Mouse (Mus musculus): ENCODE data around the gene Zkscan3. TPM values are rescaled to one million over a fixed set of nuclear protein-coding genes. Genes with fewer than 3 reads are reported as not detected.
A peak's percentile ranks its signal among the peaks of the same experiment; 100 is the strongest.

Gene Zkscan3
- polyA plus RNA-seq, 1 experiment from 2014 or later: 73.7 TPM

GRCm38 (mm10) chr13:21366635-21367034, 35.9 kb downstream of the Zkscan3 start:
- H3K4me2 ChIP-seq (ENCODE audit: low read depth, low read length): no peak overlapping the region
- no peak for ATAC-seq (ENCODE audit: insufficient read depth, low FRiP score)
- H3K36me3 ChIP-seq (ENCODE audit: control insufficient read depth, insufficient read depth, low read length): 0 out of 2 replicates have a peak, but pooled peaks cover 7% of the 10 kb centered on the region
- peaks cover 11% of the 10 kb centered on the region for H3K4me1 ChIP-seq (ENCODE audit: control insufficient read depth, insufficient read depth, low read length)
- no peaks in the 10 kb centered on the region for H3K27me3 ChIP-seq (ENCODE audit: control insufficient read depth, insufficient read depth, low read length)
- 72% methylated on average over 6 of the region's 6 CpGs for WGBS
- H3K9me3 ChIP-seq (replicated peaks; ENCODE audit: control insufficient read depth, low read length): no peaks in the 10 kb centered on the region
- no peak overlapping the region for H3K4me3 ChIP-seq (replicated peaks; ENCODE audit: low read length)
- no peak overlapping the region for H3K9ac ChIP-seq (ENCODE audit: low read length)
- H3K27ac ChIP-seq (ENCODE audit: low read length): no peak overlapping the region

- no peaks in the 10 kb centered on the region for H3K27me3 ChIP-seq (ENCODE audit: control insufficient read depth, insufficient read depth, low read length)
- no peaks in the 10 kb centered on the region for H3K9me3 ChIP-seq (replicated peaks; ENCODE audit: control insufficient read depth, low read length)
- no peak overlapping the region for H3K27ac ChIP-seq (ENCODE audit: low read length)
- peak overlapping the region; percentile 79 for H3K4me3 ChIP-seq (replicated peaks; ENCODE audit: low read length)
- peaks cover 11% of the 10 kb centered on the region for H3K4me1 ChIP-seq (ENCODE audit: control insufficient read depth, insufficient read depth, low read length)
- ATAC-seq (ENCODE audit: insufficient read depth, low FRiP score): no peak
- 64% methylated on average over 12 of the region's 12 CpGs for WGBS
- H3K4me2 ChIP-seq (ENCODE audit: low read depth, low read length): peak overlapping the region; percentile 75
- no peaks in the 10 kb centered on the region for H3K36me3 ChIP-seq (ENCODE audit: control insufficient read depth, insufficient read depth, low read length)
- H3K9ac ChIP-seq (ENCODE audit: low read length): peak overlapping the region; percentile 62
These were observed 38.8 kb downstream of the Zkscan3 start for GRCm38 (mm10) chr13:21363719-21364118.

GRCm38 (mm10) chr13:21362621-21363248, 39.8 kb downstream of the Zkscan3 start, which contains the start of gene Zscan12:
Gene Zscan12, plus strand, starts transcription at chr13:21362820.
- Histone ChIP-seq H3K4me2 (ENCODE audit: low read depth, low read length) (peak within 1 kb of the TSS; percentile 75), H3K9me3 (replicated peaks; ENCODE audit: control insufficient read depth, low read length) (no peaks in the 10 kb centered on the region), H3K27me3 (ENCODE audit: control insufficient read depth, insufficient read depth, low read length) (no peaks in the 10 kb centered on the region), H3K36me3 (ENCODE audit: control insufficient read depth, insufficient read depth, low read length) (no peaks in the 10 kb centered on the region), H3K9ac (ENCODE audit: low read length) (peak within 1 kb of the TSS; percentile 84), H3K27ac (ENCODE audit: low read length) (peak within 1 kb of the TSS; percentile 71), H3K4me3 (replicated peaks; ENCODE audit: low read length) (peak within 1 kb of the TSS; percentile 79), H3K4me1 (ENCODE audit: control insufficient read depth, insufficient read depth, low read length) (peaks cover 11% of the 10 kb centered on the region)
- ATAC-seq (ENCODE audit: insufficient read depth, low FRiP score): peak; percentile 99
- 0% methylated on average over 29 of the region's 29 CpGs for WGBS

- H3K27me3 ChIP-seq (ENCODE audit: control insufficient read depth, insufficient read depth, low read length): no peaks in the 10 kb centered on the region
- H3K4me2 ChIP-seq (ENCODE audit: low read depth, low read length): no peak overlapping the region
- H3K4me1 ChIP-seq (ENCODE audit: control insufficient read depth, insufficient read depth, low read length): no peaks in the 10 kb centered on the region
- H3K36me3 ChIP-seq (ENCODE audit: control insufficient read depth, insufficient read depth, low read length): no peaks in the 10 kb centered on the region
- no peak for ATAC-seq (ENCODE audit: insufficient read depth, low FRiP score)
- no peak overlapping the region for H3K27ac ChIP-seq (ENCODE audit: low read length)
- H3K4me3 ChIP-seq (replicated peaks; ENCODE audit: low read length): no peak overlapping the region
- H3K9ac ChIP-seq (ENCODE audit: low read length): no peak overlapping the region
- no peaks in the 10 kb centered on the region for H3K9me3 ChIP-seq (replicated peaks; ENCODE audit: control insufficient read depth, low read length)
These were observed 52.0 kb downstream of the Zkscan3 start for GRCm38 (mm10) chr13:21350593-21350992.

GRCm38 (mm10) chr13:21346610-21347009, 55.9 kb downstream of the Zkscan3 start, which contains the start of gene Olfr1367:
Gene Olfr1367, plus strand, starts transcription at chr13:21346910.
- no peak for ATAC-seq (ENCODE audit: insufficient read depth, low FRiP score)
- H3K27ac ChIP-seq (ENCODE audit: low read length): no peak within 1 kb of the TSS
- 70% methylated on average over 1 of the region's 1 CpGs for WGBS
- H3K9ac ChIP-seq (ENCODE audit: low read length): no peak within 1 kb of the TSS
- H3K36me3 ChIP-seq (ENCODE audit: control insufficient read depth, insufficient read depth, low read length): no peaks in the 10 kb centered on the region
- no peaks in the 10 kb centered on the region for H3K4me1 ChIP-seq (ENCODE audit: control insufficient read depth, insufficient read depth, low read length)
- no peaks in the 10 kb centered on the region for H3K27me3 ChIP-seq (ENCODE audit: control insufficient read depth, insufficient read depth, low read length)
- no peaks in the 10 kb centered on the region for H3K9me3 ChIP-seq (replicated peaks; ENCODE audit: control insufficient read depth, low read length)
- H3K4me3 ChIP-seq (replicated peaks; ENCODE audit: low read length): no peak within 1 kb of the TSS
- no peak within 1 kb of the TSS for H3K4me2 ChIP-seq (ENCODE audit: low read depth, low read length)

MicroRNA genes within 50 kb of the gene (microRNA counts, 519-probe panel; counts per million panel counts)
- microRNA mmu-miR-1896: 2,931 counts per million, percentile 67 among the panel's probes with 10 or more counts

Small RNA genes lying within 50 kb of the gene (microRNA-seq; reads per million reads assigned to microRNA genes)
- not detected for gene Mir1896
- not detected for gene Mir6942

Other genes with a start within 250 kb of the Zkscan3 start
- gene Trim27, start 223.3 kb downstream of the Zkscan3 start, polyA plus RNA-seq (2015; fragmentation: Nextera tagmentation; extraction: Ambion mirVana): 84.2 and 84.3 TPM in 2 replicates
- not detected in 2 replicates for gene Gpx5, start 110.0 kb downstream of the Zkscan3 start, polyA plus RNA-seq (2015; fragmentation: Nextera tagmentation; extraction: Ambion mirVana)
- gene Gpx6, start 90.6 kb downstream of the Zkscan3 start, polyA plus RNA-seq (2015; fragmentation: Nextera tagmentation; extraction: Ambion mirVana): not detected in 2 replicates
- gene Olfr1367, start 55.8 kb downstream of the Zkscan3 start, polyA plus RNA-seq (2015; fragmentation: Nextera tagmentation; extraction: Ambion mirVana): not detected in 2 replicates
- gene Zscan12, start 39.9 kb downstream of the Zkscan3 start, polyA plus RNA-seq (2015; fragmentation: Nextera tagmentation; extraction: Ambion mirVana): 8.6 and 9.6 TPM in 2 replicates
- 2.3 and 2.4 TPM in 2 replicates for gene Pgbd1, start 38.3 kb upstream of the Zkscan3 start, polyA plus RNA-seq (2015; fragmentation: Nextera tagmentation; extraction: Ambion mirVana)
- 27.1 and 30.3 TPM in 2 replicates for gene Zscan26, start 51.0 kb upstream of the Zkscan3 start, polyA plus RNA-seq (2015; fragmentation: Nextera tagmentation; extraction: Ambion mirVana)
- 1.3 and 1.6 TPM in 2 replicates for gene Nkapl, start 65.8 kb upstream of the Zkscan3 start, polyA plus RNA-seq (2015; fragmentation: Nextera tagmentation; extraction: Ambion mirVana)
- gene Zkscan4, start 76.2 kb upstream of the Zkscan3 start, polyA plus RNA-seq (2015; fragmentation: Nextera tagmentation; extraction: Ambion mirVana): 2.8 and 3.4 TPM in 2 replicates
- not detected in 2 replicates for gene Gm10065, start 76.7 kb upstream of the Zkscan3 start, polyA plus RNA-seq (2015; fragmentation: Nextera tagmentation; extraction: Ambion mirVana)
- 0.48 and 1.3 TPM in 2 replicates for gene AK157302, start 92.5 kb upstream of the Zkscan3 start, polyA plus RNA-seq (2015; fragmentation: Nextera tagmentation; extraction: Ambion mirVana)
- 6.7 and 20.9 TPM in 2 replicates for gene Gm11273, start 98.7 kb upstream of the Zkscan3 start, polyA plus RNA-seq (2015; fragmentation: Nextera tagmentation; extraction: Ambion mirVana)
- 6.1 and 6.8 TPM in 2 replicates for gene Zkscan8, start 128.4 kb upstream of the Zkscan3 start, polyA plus RNA-seq (2015; fragmentation: Nextera tagmentation; extraction: Ambion mirVana)
- 0.14 and 0.18 TPM in 2 replicates for gene Olfr1366, start 140.1 kb upstream of the Zkscan3 start, polyA plus RNA-seq (2015; fragmentation: Nextera tagmentation; extraction: Ambion mirVana)
- gene Olfr1535, start 157.1 kb upstream of the Zkscan3 start, polyA plus RNA-seq (2015; fragmentation: Nextera tagmentation; extraction: Ambion mirVana): 0.13 TPM in 1 of 2 replicates, not detected in the other
- not detected in 2 replicates for gene Olfr1364, start 179.0 kb upstream of the Zkscan3 start, polyA plus RNA-seq (2015; fragmentation: Nextera tagmentation; extraction: Ambion mirVana)
- not detected in 2 replicates for gene Olfr1362, start 211.3 kb upstream of the Zkscan3 start, polyA plus RNA-seq (2015; fragmentation: Nextera tagmentation; extraction: Ambion mirVana)
- gene Olfr11, start 239.8 kb upstream of the Zkscan3 start, polyA plus RNA-seq (2015; fragmentation: Nextera tagmentation; extraction: Ambion mirVana): not detected in 2 replicates

Data from stomach, embryonic 16.5 days (tissue).